Mouse (Mus musculus): ENCODE data around the gene Chd9.
"Not testable (repeated sequence)": the region's sequence is repeated elsewhere in the genome, so short reads cannot be mapped to it uniquely, and the experiment has no call there.

Gene Chd9

GRCm38 (mm10) chr8:90906922-90907321, 78.8 kb downstream of the Chd9 start:
- no peak for DNase-seq (ENCODE audit: low read depth, low spot score)

- no peak for DNase-seq (ENCODE audit: low read depth, low spot score)
Observed at GRCm38 (mm10) chr8:90907516-90907847, 79.3 kb downstream of the Chd9 start.

DNA sequence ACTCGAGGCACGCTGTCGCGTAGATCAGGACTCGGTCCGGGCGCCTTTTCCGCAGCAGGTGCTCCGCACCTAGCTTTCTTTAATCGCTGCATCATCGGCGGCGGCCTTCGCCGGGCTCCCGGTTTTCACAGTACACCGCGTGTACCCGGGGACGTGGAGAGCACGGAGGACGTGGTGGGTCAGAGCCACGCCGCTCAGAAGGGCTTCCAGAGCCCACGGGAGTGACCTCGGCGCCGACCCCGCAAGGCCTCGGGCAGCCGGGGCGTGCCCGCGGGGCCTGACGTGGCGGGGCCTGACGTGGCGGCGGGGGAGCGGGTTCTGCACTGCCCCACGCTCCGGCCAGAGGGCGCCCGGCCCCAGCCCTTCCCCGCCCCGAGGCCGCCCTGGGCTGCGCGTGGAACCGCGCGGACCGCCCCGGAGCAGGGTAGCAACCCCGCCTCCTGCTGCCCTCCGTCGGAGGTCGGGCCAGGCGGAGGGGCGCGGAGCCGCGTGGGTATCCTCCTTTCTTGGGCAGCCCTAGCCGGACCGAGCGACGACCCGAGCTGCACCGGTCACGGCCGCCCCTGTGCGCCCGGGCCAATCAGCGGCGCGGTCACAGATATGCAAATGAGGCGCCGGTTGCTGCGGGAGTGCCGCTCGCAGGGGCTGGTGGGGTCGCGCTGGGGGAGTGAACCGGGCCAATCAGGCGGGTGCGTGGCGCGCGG, 79.8 kb downstream of the Chd9 start:
- peak; percentile 89 for DNase-seq (ENCODE audit: low read depth, low spot score)

GRCm38 (mm10) chr8:90908580-90909471, 80.7 kb downstream of the Chd9 start:
- DNase-seq (ENCODE audit: low read depth, low spot score) = peak; percentile 17

- no peak for DNase-seq (ENCODE audit: low read depth, low spot score)
Observed at GRCm38 (mm10) chr8:90923158-90923905, 95.2 kb downstream of the Chd9 start.

DNA sequence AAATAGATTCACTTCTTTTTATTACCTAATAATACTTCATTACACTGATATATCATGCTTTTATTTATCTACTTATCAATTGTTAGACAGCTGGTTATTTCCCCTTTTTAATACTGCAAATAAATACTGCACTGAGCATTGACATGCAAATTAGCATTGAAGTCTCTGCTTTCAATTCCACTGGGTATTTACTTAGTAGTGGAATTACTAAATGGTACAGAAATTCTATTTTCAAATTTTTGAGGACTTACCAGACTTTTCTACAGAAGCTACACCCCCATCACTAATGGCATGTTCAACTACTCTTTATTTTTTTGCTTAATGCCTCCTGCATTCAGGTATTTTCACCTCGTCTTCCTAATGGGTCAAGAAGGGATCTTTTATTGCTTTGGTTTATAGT, 100.3 kb downstream of the Chd9 start:
- DNase-seq (ENCODE audit: low read depth, low spot score) = no peak

DNA sequence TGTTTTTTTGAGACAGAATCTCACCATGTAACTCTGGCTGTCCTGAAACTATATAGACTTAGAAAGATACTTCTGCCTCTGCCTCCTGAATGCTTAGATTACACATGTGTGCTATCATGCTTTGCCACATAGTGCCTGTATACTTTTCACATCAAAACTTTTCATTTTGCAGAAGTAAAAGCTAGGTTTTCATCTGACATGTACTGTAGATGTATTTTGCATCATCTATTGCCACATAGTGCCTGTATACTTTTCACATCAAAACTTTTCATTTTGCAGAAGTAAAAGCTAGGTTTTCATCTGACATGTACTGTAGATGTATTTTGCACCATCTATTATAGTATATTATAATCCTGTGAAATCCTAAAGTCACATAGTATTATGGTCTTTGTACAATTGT, 102.0 kb downstream of the Chd9 start:
- not testable (repeated sequence) for DNase-seq (ENCODE audit: low read depth, low spot score)

- no peak for DNase-seq (ENCODE audit: low read depth, low spot score)
Observed at GRCm38 (mm10) chr8:90932934-90933333, 104.8 kb downstream of the Chd9 start.

GRCm38 (mm10) chr8:90934786-90935185, 106.6 kb downstream of the Chd9 start:
- DNase-seq (ENCODE audit: low read depth, low spot score) = no peak

DNA sequence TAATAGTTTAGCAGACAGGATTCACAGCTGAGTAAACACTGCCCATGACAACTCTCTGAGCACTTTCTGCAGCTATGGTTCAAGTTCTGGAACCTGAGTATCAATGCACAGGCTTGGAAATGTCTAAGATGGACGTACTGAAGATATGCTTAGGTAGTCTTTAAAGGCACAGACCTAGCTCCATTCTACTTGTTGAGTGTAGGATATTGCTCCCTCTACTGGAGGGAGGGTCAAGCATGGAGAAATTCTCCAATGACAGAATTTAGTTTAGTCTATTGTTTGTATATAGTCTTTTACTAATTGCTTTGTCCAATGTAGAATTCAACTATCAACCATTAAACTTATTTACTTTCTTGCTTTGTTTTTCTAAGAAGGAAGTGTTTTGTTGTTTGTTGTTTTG, 108.7 kb downstream of the Chd9 start:
- no peak for DNase-seq (ENCODE audit: low read depth, low spot score)

DNA sequence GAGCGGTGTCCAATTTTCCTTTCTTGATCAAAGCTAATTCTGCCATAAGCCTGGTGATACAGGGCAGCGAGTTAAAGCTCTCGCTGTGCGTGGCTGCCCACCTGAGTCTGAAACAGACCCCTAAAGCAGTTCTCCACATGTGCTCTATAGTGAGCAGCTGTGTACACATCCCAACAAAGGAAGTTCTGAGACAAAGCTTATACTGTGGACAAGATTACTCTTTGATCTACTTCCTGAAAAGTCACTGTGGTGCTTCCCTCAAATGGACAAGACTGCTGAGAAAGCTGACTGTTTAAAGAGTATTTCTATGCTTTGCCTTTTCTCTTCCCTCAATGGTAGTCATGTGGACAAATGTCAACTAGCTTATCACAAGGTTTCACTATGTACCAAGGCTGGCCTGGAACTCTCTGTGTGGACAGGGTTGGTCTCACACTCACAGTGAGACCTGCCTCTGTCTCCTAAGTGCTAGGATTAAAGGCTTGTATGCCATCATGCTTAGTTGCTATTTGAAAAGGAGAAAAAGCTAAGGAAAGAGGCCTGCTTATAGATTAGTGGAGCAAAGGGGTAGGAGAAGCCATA, 110.3 kb downstream of the Chd9 start:
- DNase-seq (ENCODE audit: low read depth, low spot score) = no peak

DNA sequence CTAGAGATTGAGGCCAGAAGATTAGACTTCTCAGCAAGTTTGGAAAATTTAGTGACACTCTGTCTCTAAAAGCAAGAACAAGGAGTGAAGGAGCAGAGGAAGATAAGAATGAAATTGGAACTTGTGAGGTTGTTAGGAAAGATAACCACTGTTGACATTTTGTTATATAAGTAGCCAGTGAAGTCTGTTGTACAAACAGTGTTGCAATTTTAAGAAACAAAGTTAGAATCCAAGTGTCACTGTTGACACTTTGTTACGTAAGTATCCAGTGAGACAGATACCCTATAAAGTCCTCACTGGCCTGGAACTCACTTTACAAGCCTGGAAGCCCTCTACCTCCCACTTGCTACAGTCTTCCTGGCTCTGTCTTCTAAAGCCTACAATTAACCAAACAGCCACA, 111.7 kb downstream of the Chd9 start:
- DNase-seq (ENCODE audit: low read depth, low spot score) = no peak

- DNase-seq (ENCODE audit: low read depth, low spot score) = no peak
Observed at GRCm38 (mm10) chr8:90943770-90944169, 115.6 kb downstream of the Chd9 start.

- peak; percentile 78 for DNase-seq (ENCODE audit: low read depth, low spot score)
Observed at GRCm38 (mm10) chr8:90954802-90955760, 126.9 kb downstream of the Chd9 start.

GRCm38 (mm10) chr8:90955761-90956136, 127.6 kb downstream of the Chd9 start:
- no peak for DNase-seq (ENCODE audit: low read depth, low spot score)

- no peak for DNase-seq (ENCODE audit: low read depth, low spot score)
Observed at GRCm38 (mm10) chr8:90956390-90956789, 128.2 kb downstream of the Chd9 start.

DNA sequence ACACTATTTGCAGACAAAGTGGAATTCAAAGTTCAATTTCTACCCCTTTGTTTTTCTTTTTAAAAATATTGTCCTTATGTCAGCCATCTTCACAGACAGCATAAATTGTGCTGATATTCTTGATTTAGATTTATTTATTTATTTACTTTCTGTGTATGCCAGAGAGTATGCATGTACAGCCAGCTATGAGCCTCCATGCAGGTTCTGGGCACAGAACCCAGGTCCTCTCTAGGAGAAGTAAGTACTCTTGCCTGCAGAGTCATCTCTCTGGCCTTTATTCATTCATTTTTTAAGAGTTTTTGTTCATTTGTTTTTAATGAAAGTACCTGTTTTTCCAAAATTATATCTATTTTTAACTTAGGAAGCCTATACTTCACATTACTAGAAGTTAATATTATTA, 129.6 kb downstream of the Chd9 start:
- DNase-seq (ENCODE audit: low read depth, low spot score) = no peak

DNA sequence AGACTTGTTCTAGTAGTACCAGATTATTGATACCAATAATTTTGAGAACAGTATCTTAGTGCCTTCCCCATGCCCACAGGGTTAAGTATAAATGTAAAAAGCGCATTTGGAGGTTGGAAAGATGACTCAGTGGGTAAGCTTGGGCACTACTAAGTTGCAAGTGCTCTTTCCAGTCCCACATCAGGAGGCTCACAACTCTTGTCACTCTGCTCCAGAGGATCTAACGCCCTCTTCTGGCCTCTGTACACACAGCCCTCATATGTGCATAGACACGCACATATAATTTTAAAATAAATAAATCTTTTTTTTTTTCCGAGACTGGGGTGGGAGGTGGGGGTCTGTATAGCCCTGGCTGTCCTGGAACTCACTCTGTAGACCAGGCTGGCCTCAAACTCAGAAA, 131.6 kb downstream of the Chd9 start:
- no peak for DNase-seq (ENCODE audit: low read depth, low spot score)

GRCm38 (mm10) chr8:90961603-90962002, 133.5 kb downstream of the Chd9 start:
- DNase-seq (ENCODE audit: low read depth, low spot score) = no peak

- DNase-seq (ENCODE audit: low read depth, low spot score) = no peak
Observed at GRCm38 (mm10) chr8:90964044-90964443, 135.9 kb downstream of the Chd9 start.

All from retina, postnatal 7 days (tissue).